15 mouse cellular contexts compared by ENCODE assay signal in the genomic region with DNA sequence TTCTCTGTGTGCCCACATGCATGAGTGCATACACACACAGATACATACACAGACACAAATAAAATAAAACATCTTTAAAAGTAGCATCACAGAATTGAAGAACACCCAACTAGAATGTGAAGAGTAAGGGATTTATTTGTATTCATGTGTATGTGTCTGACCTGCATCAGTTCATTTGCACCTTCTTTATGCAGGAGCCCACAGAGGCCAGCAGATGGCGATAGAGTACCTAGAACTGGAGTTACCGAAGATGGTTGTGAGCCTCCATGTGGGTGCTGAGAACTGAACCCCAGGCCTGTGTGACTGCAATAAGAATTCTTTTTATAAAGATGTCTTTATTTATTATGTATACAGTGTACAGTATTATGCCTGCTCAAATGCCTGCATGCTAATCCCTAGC. TPM values are rescaled to one million over a fixed set of nuclear protein-coding genes. Genes with fewer than 3 reads are reported as not detected.
DNase-seq lines count a peak whose midpoint lies in the region; TF ChIP-seq lines count a peak whose summit lies in the region.
"Had no signal": no experiment of that assay in that cellular context is flagged by ENCODE, and none has a peak within 500 bp of the region (broad histone marks: within the 10 kb centered on the region; RNA-seq: fewer than 3 reads in every experiment).

No protein-coding gene starts in this region.

- peak; percentile 36 for TF ChIP-seq CTCF in layer of hippocampus, adult 2 months (conservative IDR thresholded peaks at IDR 0.05)

- no peak overlapping the region for H3K27ac ChIP-seq in layer of hippocampus, adult 2 months
- H3K27ac ChIP-seq: embryonic facial prominence, embryonic 12.5 days; heart, embryonic 10.5 days; kidney, embryonic 15.5 days had no signal

- DNase-seq in layer of hippocampus, adult 2 months (ENCODE audit: low spot score in 2 of 2): no peak
- no peak for DNase-seq in layer of hippocampus, postnatal 10 days (ENCODE audit: low spot score in 2 of 2)
- peak; percentile 21 for DNase-seq in CD4-positive helper T cell, adult 2 months (ENCODE audit: low read depth, low spot score)
- peak; percentile 80 for DNase-seq in R1 (ENCODE audit: low read depth, low spot score)
- peak; percentile 45 for DNase-seq in naive thymus-derived CD4-positive, alpha-beta T cell, adult 2 months (ENCODE audit: low read depth)
- no peak for DNase-seq in cerebellum, adult 11-12 months
- no peak for DNase-seq in testis, postnatal 10 days (ENCODE audit: low spot score)
- no peak for DNase-seq in spleen, postnatal 14 days (ENCODE audit: low spot score in 2 of 2)
- DNase-seq: cerebellum, postnatal 25 days; gastrocnemius, postnatal 10 days; right cerebral cortex, adult 18-20 months had no signal

- no peak overlapping the region for H3K4me3 ChIP-seq in layer of hippocampus, adult 2 months
- H3K4me3 ChIP-seq: embryonic facial prominence, embryonic 12.5 days; heart, embryonic 10.5 days; kidney, embryonic 15.5 days; megakaryocyte, embryonic 14.5 days had no signal

RNA-seq across cellular contexts. Expression of gene Cnot4, which starts 12.0 kb away (rescaled TPM):
- total RNA-seq in layer of hippocampus, adult 2 months (2021): 10 to 100 TPM; 46.5 to 49.0 TPM
- 10 to 100 TPM; 37.5 to 41.0 TPM for total RNA-seq in layer of hippocampus, postnatal 10 days (2021)

RNA-seq across cellular contexts. Expression of gene Nup205, which starts 31.7 kb away (rescaled TPM):
- total RNA-seq in layer of hippocampus, adult 2 months (2021): 10 to 100 TPM; 27.8 to 32.1 TPM
- total RNA-seq in layer of hippocampus, postnatal 10 days (2021): 10 to 100 TPM; 30.8 to 33.6 TPM

Comparison
In these comparisons a context has a peak if more than half of its experiments do, and no peak if none do; other contexts are left out.
1. DNase-seq: peak in CD4-positive helper T cell, adult 2 months (single experiment), R1 (single experiment) and naive thymus-derived CD4-positive, alpha-beta T cell, adult 2 months (single experiment); none in layer of hippocampus, adult 2 months (0 of 2), layer of hippocampus, postnatal 10 days (0 of 2), cerebellum, adult 11-12 months (single experiment), testis, postnatal 10 days (single experiment) and spleen, postnatal 14 days (0 of 2).